Mouse (Mus musculus) kidney, embryonic 16.5 days (tissue): ENCODE measurements around the gene Slbp. TPM values are rescaled to one million over a fixed set of nuclear protein-coding genes. Genes with fewer than 3 reads are reported as not detected.

ENCODE experiments used
- ATAC-seq: fragments of 200-750 bp; cut with Nextera tagmentation; 2 replicates; pipeline ENCODE4 v1.8.0; 2017; ENCODE audit warnings: moderate TSS enrichment; ENCODE audit not compliant: low FRiP score, low TSS enrichment
- H3K27ac ChIP-seq: fragments of 300-500 bp; sonication (generic); 2 replicates; pipeline ENCODE4 v1.5.1; 2014; ENCODE audit warnings: low read length
- H3K27me3 ChIP-seq: fragments of 300-500 bp; sonication (generic); 2 replicates; pipeline ENCODE4 v1.6.1; 2014; ENCODE audit warnings: low read length, control low read depth, mixed read lengths; ENCODE audit not compliant: insufficient read depth
- H3K36me3 ChIP-seq: fragments of 300-500 bp; sonication (generic); 2 replicates; pipeline ENCODE4 v1.6.1; 2014; ENCODE audit warnings: low read length, control low read depth, mixed read lengths; ENCODE audit not compliant: insufficient read depth
- H3K4me1 ChIP-seq: fragments of 300-500 bp; sonication (generic); 2 replicates; pipeline ENCODE4 v1.6.1; 2014; ENCODE audit warnings: low read length, control low read depth, mixed read lengths; ENCODE audit not compliant: insufficient read depth
- H3K4me2 ChIP-seq: fragments of 300-500 bp; sonication (generic); replicated peaks from 2 replicates; pipeline ENCODE4 v1.6.1; 2014; ENCODE audit warnings: low read depth, low read length
- H3K4me3 ChIP-seq: fragments of 300-500 bp; sonication (generic); 2 replicates; pipeline ENCODE4 v1.5.1; 2014; ENCODE audit warnings: mild to moderate bottlenecking, low read length
- H3K9ac ChIP-seq: fragments of 300-500 bp; sonication (generic); replicated peaks from 2 replicates; pipeline ENCODE4 v1.6.1; 2014; ENCODE audit warnings: low read length
- H3K9me3 ChIP-seq: fragments of 300-500 bp; sonication (generic); 2 replicates; pipeline ENCODE4 v1.6.1; 2016; ENCODE audit warnings: low read length, control low read depth
- WGBS: fragments of 180-500 bp; shearing (Covaris S2); extraction: QIAGEN DNeasy Blood & Tissue Kit; methylation state at CpG from one replicate; pipeline ENCODE4 v1.1.7; 2014; 5-methylcytosine and 5-hydroxymethylcytosine counted together
- polyA plus RNA-seq: library from polyadenylated mRNA; unstranded; fragments of >200 nt; fragmentation: Nextera tagmentation; extraction: Ambion mirVana; gene quantifications from 2 replicates; pipeline ENCODE4 v1.2.1, GENCODE M21; 2015

The Slbp gene
- polyA plus RNA-seq, 1 experiment from 2014 or later, result 228 TPM

GRCm38 (mm10) chr5:33635361-33635760, 17.0 kb downstream of the Slbp start:
- no peak for ATAC-seq
- Histone ChIP-seq H3K9ac (no peak overlapping the region), H3K36me3 (peaks cover 16% of the 10 kb centered on the region), H3K27ac (no peak overlapping the region), H3K4me3 (no peak overlapping the region), H3K4me1 (peaks cover 6% of the 10 kb centered on the region), H3K9me3 (no peaks in the 10 kb centered on the region), H3K27me3 (no peaks in the 10 kb centered on the region), H3K4me2 (no peak overlapping the region)
- 90% methylated on average over 3 of the region's 3 CpGs for WGBS

DNA sequence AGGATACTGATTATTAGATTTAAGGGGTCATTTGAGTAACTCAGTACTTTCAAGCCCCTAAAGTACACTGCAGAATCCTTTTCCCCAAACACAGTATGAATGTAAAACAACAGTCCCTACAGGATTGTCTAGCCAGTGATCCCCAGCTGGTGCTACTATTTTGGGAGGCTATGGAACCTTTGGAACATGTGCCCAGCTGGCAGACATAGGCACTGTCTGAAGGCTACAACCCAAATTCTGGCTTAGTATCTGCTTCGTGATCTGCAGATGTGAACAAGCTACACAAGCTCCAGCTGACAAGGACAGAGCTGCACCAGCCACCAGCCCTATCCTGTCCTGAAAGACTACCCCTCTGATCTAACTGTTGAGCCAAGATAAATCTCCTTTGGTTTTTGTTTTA, 19.8 kb downstream of the Slbp start:
- peaks cover 16% of the 10 kb centered on the region for H3K4me1 ChIP-seq
- no peaks in the 10 kb centered on the region for H3K27me3 ChIP-seq
- no peak overlapping the region for H3K4me2 ChIP-seq
- H3K9me3 ChIP-seq, result no peaks in the 10 kb centered on the region
- 92% methylated on average over 1 of the region's 1 CpGs for WGBS
- H3K27ac ChIP-seq, result no peak overlapping the region
- no peak for ATAC-seq
- no peak overlapping the region for H3K9ac ChIP-seq
- H3K36me3 ChIP-seq, result 0 out of 2 replicates have a peak, but pooled peaks cover 5% of the 10 kb centered on the region
- no peak overlapping the region for H3K4me3 ChIP-seq

DNA sequence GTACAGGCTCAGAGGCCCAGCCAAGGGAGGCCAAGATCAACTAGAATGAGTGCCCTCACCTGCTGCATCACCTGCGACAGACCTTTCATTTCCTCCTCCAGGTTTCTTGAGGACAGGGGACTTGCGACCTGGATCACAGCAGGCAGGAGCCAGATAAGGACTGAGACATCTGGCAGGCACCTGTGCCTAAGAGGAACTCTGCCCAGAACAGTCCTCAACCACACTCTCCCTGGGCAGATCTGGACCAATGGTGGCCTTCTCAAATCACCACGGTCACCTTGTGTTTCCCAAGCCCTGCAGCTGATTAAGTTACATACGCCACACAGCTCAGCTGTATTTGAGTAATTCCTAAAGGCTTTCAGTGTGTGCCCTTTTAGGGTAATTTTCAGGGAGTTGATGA, 21.8 kb downstream of the Slbp start:
- Histone ChIP-seq H3K4me3 (peak overlapping the region; percentile 90; the same call in 1 of the 2 replicates), H3K4me2 (peak overlapping the region; percentile 63; the same call in 1 of the 2 replicates), H3K27ac (0 out of 2 replicates have a peak overlapping the region, but pooled peaks have one; percentile 12), H3K9ac (peak overlapping the region; percentile 67; the same call in 1 of the 2 replicates), H3K27me3 (no peaks in the 10 kb centered on the region), H3K9me3 (no peaks in the 10 kb centered on the region), H3K36me3 (0 out of 2 replicates have a peak, but pooled peaks cover 5% of the 10 kb centered on the region), H3K4me1 (peaks cover 16% of the 10 kb centered on the region)
- ATAC-seq, result no peak
- 49% methylated on average over 4 of the region's 4 CpGs for WGBS

DNA sequence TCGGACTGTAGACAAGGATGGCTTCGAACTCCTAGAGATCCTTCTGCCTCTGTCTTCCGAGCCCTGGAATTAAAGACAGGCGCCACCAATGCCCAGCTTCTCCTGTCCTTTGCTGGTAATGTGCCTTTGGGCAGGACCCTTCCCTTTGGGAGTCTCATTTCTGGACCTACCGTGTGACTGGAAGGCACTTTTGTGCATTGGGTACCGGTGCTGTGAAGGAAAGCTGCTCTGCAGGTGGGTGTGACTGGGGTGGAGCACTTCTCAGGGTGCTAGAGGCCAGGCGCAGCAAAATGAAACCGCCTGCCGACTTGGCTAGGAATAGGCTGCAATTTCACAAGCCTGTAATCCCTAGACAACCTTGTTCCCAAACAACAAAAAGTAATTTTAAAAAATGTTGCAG, 22.3 kb downstream of the Slbp start:
- 2% methylated on average over 9 of the region's 9 CpGs for WGBS
- ATAC-seq, result peak; percentile 37
- Histone ChIP-seq H3K27ac (peak overlapping the region; percentile 71), H3K4me2 (peak overlapping the region; percentile 63), H3K4me3 (peak overlapping the region; percentile 90), H3K9me3 (no peaks in the 10 kb centered on the region), H3K27me3 (no peaks in the 10 kb centered on the region), H3K36me3 (0 out of 2 replicates have a peak, but pooled peaks cover 5% of the 10 kb centered on the region), H3K9ac (peak overlapping the region; percentile 67), H3K4me1 (peaks cover 16% of the 10 kb centered on the region)

DNA sequence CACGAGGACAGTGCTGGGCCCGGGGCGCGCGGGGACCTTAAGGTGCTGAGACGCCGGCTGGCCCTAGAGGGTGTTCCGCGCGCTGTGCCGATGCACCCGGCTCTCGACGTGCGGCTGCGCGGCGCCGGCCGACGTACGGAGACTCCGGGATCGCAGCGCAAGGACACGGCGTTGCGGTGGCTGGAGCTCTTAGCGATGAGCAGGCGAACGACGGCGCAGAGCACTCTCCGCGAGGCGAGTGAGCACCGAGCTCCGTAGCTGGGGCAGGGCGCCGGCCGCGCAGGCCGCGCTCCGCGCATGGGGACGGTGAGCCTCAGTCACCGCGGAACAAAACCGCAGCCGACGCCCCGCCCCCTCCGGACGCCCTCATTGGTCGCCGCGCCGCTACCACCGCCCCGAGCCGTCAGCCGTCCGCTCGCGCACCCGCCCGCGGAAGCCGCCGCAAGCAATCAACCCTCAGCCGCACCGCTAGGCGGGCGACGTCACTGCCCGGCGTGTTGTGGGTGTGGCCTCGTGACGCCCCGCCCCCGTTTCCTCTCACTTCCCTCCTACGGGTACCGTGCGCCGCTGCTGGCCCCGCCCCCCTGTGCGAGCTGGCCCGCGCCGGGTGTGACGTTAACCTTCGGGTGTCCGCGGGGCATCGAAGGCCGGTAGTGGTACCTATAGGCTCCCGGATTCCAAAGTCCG, 22.9 kb downstream of the Slbp start, which contains the start of the genes Fam53a and Gm9903:
Fam53a (minus strand) TSS at position 335 of the 687 bp plus-strand sequence.
Gm9903 (plus strand) TSS at position 625 of the 687 bp plus-strand sequence.
- Histone ChIP-seq H3K36me3 (no peaks in the 10 kb centered on the region), H3K4me1 (peaks cover 16% of the 10 kb centered on the region), H3K27ac (peak within 1 kb of the TSS; percentile 86), H3K4me2 (peak within 1 kb of the TSS; percentile 79), H3K27me3 (no peaks in the 10 kb centered on the region), H3K9ac (peak within 1 kb of the TSS; percentile 79), H3K9me3 (no peaks in the 10 kb centered on the region), H3K4me3 (peak within 1 kb of the TSS; percentile 90)
- ATAC-seq, result peak; percentile 96
- WGBS, result 0% methylated on average over 93 of the region's 99 CpGs

- ATAC-seq, result no peak
Observed at GRCm38 (mm10) chr5:33628820-33629300, 23.5 kb downstream of the Slbp start.

GRCm38 (mm10) chr5:33627968-33628367, 24.4 kb downstream of the Slbp start:
- Histone ChIP-seq H3K4me1 (peaks cover 16% of the 10 kb centered on the region), H3K9me3 (no peaks in the 10 kb centered on the region), H3K4me2 (peak overlapping the region; percentile 79), H3K27me3 (no peaks in the 10 kb centered on the region), H3K27ac (no peak overlapping the region), H3K9ac (peak overlapping the region; percentile 43; the same call in 1 of the 2 replicates), H3K36me3 (no peaks in the 10 kb centered on the region), H3K4me3 (peak overlapping the region; percentile 90)
- 24% methylated on average over 4 of the region's 4 CpGs for WGBS
- no peak for ATAC-seq

More at GRCm38 (mm10) chr5:33628820-33629300, 23.5 kb downstream of the Slbp start:
- Histone ChIP-seq H3K9ac (peak overlapping the region; percentile 79), H3K27ac (peak overlapping the region; percentile 86), H3K4me2 (peak overlapping the region; percentile 79), H3K4me3 (peak overlapping the region; percentile 90), H3K9me3 (no peaks in the 10 kb centered on the region), H3K27me3 (no peaks in the 10 kb centered on the region), H3K36me3 (no peaks in the 10 kb centered on the region), H3K4me1 (peaks cover 16% of the 10 kb centered on the region)
- WGBS, result 0% methylated on average over 24 of the region's 24 CpGs

GRCm38 (mm10) chr5:33623766-33624165, 28.6 kb downstream of the Slbp start:
- Histone ChIP-seq H3K9me3 (no peaks in the 10 kb centered on the region), H3K4me2 (no peak overlapping the region), H3K4me3 (no peak overlapping the region), H3K27me3 (no peaks in the 10 kb centered on the region), H3K27ac (no peak overlapping the region), H3K4me1 (peaks cover 7% of the 10 kb centered on the region), H3K36me3 (no peaks in the 10 kb centered on the region), H3K9ac (no peak overlapping the region)
- no peak for ATAC-seq
- WGBS, result 84% methylated on average over 3 of the region's 3 CpGs

- no peak for ATAC-seq
- Histone ChIP-seq H3K4me2 (no peak overlapping the region), H3K9me3 (no peaks in the 10 kb centered on the region), H3K4me1 (peaks cover 1% of the 10 kb centered on the region; the same call in 1 of the 2 replicates), H3K27me3 (no peaks in the 10 kb centered on the region), H3K27ac (no peak overlapping the region), H3K4me3 (no peak overlapping the region), H3K9ac (no peak overlapping the region), H3K36me3 (no peaks in the 10 kb centered on the region)
- WGBS, result 86% methylated on average over 2 of the region's 2 CpGs
Observed at GRCm38 (mm10) chr5:33622671-33623070, 29.7 kb downstream of the Slbp start.

GRCm38 (mm10) chr5:33614391-33614790, 38.0 kb downstream of the Slbp start:
- no peak overlapping the region for H3K9ac ChIP-seq
- H3K36me3 ChIP-seq, result peaks cover 5% of the 10 kb centered on the region; the same call in 1 of the 2 replicates
- no peak overlapping the region for H3K4me3 ChIP-seq
- no peak for ATAC-seq
- H3K4me2 ChIP-seq, result no peak overlapping the region
- H3K9me3 ChIP-seq, result no peaks in the 10 kb centered on the region
- H3K27ac ChIP-seq, result no peak overlapping the region
- H3K4me1 ChIP-seq, result no peaks in the 10 kb centered on the region
- H3K27me3 ChIP-seq, result no peaks in the 10 kb centered on the region
- WGBS, result 81% methylated on average over 6 of the region's 6 CpGs
